15 mouse cellular contexts compared by ENCODE assay signal in the genomic region with DNA sequence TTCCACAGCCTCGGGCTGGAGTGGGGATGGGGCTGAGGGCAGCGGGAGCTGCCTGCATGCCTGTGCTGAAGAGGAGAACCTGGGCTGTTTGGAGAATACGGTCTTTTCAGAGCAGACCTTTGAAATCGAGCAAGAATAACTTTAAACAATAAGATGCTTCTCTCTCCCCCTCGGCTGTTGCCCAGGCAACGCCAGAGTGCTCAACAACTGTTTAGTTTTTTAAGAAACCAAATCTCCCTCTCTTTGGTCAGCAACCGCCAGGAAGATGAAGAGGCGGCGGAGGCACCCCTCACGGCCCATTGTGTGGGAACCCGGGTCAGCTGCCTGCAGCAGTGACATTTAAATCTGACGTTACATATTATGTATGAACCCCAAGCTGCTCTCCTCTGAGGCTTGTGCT. TPM values are rescaled to one million over a fixed set of nuclear protein-coding genes. Genes with fewer than 3 reads are reported as not detected.
DNase-seq lines count a peak whose midpoint lies in the region; ATAC-seq and TF ChIP-seq lines count a peak whose summit lies in the region.
"Had no signal": no experiment of that assay in that cellular context is flagged by ENCODE, and none has a peak within 500 bp of the region (broad histone marks: within the 10 kb centered on the region; RNA-seq: fewer than 3 reads in every experiment).

No protein-coding gene starts in this region.

- no peak for ATAC-seq in hindbrain, embryonic 11.5 days (ENCODE audit: low FRiP score)
- no peak for ATAC-seq in hindbrain, embryonic 15.5 days (ENCODE audit: low FRiP score, low read depth)
- 0 out of 2 replicates have a peak, but pooled peaks have one; percentile 39 for ATAC-seq in midbrain, embryonic 16.5 days

- peaks cover 58% of the 10 kb centered on the region for H3K4me1 ChIP-seq in hindbrain, embryonic 10.5 days (replicated peaks)
- peaks cover 13% of the 10 kb centered on the region for H3K4me1 ChIP-seq in hindbrain, embryonic 11.5 days (replicated peaks; ENCODE audit: control insufficient read depth, insufficient read depth, low read length)
- peaks cover 42% of the 10 kb centered on the region for H3K4me1 ChIP-seq in hindbrain, embryonic 15.5 days (replicated peaks)
- H3K4me1 ChIP-seq in midbrain, embryonic 16.5 days (ENCODE audit: control insufficient read depth, insufficient read depth, low read length) = peaks cover 41% of the 10 kb centered on the region
- peaks cover 4% of the 10 kb centered on the region; the same call in 1 of the 2 replicates for H3K4me1 ChIP-seq in thymus, adult 2 months (replicated peaks; ENCODE audit: control insufficient read depth, insufficient read depth, low read length)
- H3K4me1 ChIP-seq: liver, embryonic 15.5 days had no signal

- WGBS in hindbrain, embryonic 10.5 days = 9% methylated on average over 12 of the region's 12 CpGs
- 7% methylated on average over 12 of the region's 12 CpGs for WGBS in hindbrain, embryonic 11.5 days
- 4% methylated on average over 12 of the region's 12 CpGs for WGBS in hindbrain, embryonic 15.5 days
- 3% methylated on average over 12 of the region's 12 CpGs for WGBS in midbrain, embryonic 16.5 days
- WGBS in thymus, adult 2 months = 41% methylated on average over 12 of the region's 12 CpGs

- H3K36me3 ChIP-seq in hindbrain, embryonic 10.5 days = no peaks in the 10 kb centered on the region
- H3K36me3 ChIP-seq in hindbrain, embryonic 11.5 days (ENCODE audit: control insufficient read depth, insufficient read depth, low read length) = no peaks in the 10 kb centered on the region
- H3K36me3 ChIP-seq in hindbrain, embryonic 15.5 days = no peaks in the 10 kb centered on the region
- H3K36me3 ChIP-seq in midbrain, embryonic 16.5 days (ENCODE audit: control insufficient read depth, insufficient read depth, low read length) = no peaks in the 10 kb centered on the region
- no peaks in the 10 kb centered on the region for H3K36me3 ChIP-seq in thymus, adult 2 months (ENCODE audit: control insufficient read depth, insufficient read depth, low read length)
- H3K36me3 ChIP-seq: liver, embryonic 15.5 days had no signal

- no peak for TF ChIP-seq POLR2A in brain, embryonic 14.5 days (IDR thresholded peaks at IDR 0.05; ENCODE audit: borderline replicate concordance, extremely low read depth, insufficient read depth, insufficient read length, poor library complexity, severe bottlenecking)
- no peak for TF ChIP-seq POLR2A in thymus, adult 2 months (IDR thresholded peaks at IDR 0.05; ENCODE audit: control insufficient read depth, extremely low read depth, insufficient read depth, low read length, poor library complexity)

- peaks cover 68% of the 10 kb centered on the region for H3K27me3 ChIP-seq in hindbrain, embryonic 10.5 days (ENCODE audit: insufficient read depth, poor library complexity, severe bottlenecking)
- H3K27me3 ChIP-seq in hindbrain, embryonic 11.5 days (ENCODE audit: control insufficient read depth, insufficient read depth, low read length) = peaks cover 3% of the 10 kb centered on the region; the same call in 1 of the 2 replicates
- H3K27me3 ChIP-seq in hindbrain, embryonic 15.5 days = no peaks in the 10 kb centered on the region; the same call in 1 of the 2 replicates
- no peaks in the 10 kb centered on the region; the same call in 1 of the 2 replicates for H3K27me3 ChIP-seq in midbrain, embryonic 16.5 days (ENCODE audit: control insufficient read depth, insufficient read depth, low read depth, low read length)
- no peaks in the 10 kb centered on the region for H3K27me3 ChIP-seq in thymus, adult 2 months (ENCODE audit: control insufficient read depth, insufficient read depth, low read length)

- peak; percentile 40 for DNase-seq in hindbrain, embryonic 10.5 days (ENCODE audit: low spot score)
- no peak for DNase-seq in hindbrain, embryonic 11.5 days (ENCODE audit: low spot score)
- peak; percentile 52 for DNase-seq in brain, embryonic 14.5 days (ENCODE audit: low read depth)
- no peak for DNase-seq in thymus, adult 2 months
- DNase-seq in cerebellum, adult 18-20 months = no peak
- DNase-seq in spleen, postnatal 4 days (ENCODE audit: low spot score in 2 of 2) = no peak
- DNase-seq: adrenal gland, postnatal 14 days; cerebellum, postnatal 36 days; layer of hippocampus, postnatal 36 days; lung, postnatal 36 days; thymus, postnatal 36 days had no signal

- peak overlapping the region; percentile 75 for H3K27ac ChIP-seq in hindbrain, embryonic 10.5 days
- no peak overlapping the region for H3K27ac ChIP-seq in hindbrain, embryonic 11.5 days (ENCODE audit: low read depth, low read length)
- no peak overlapping the region for H3K27ac ChIP-seq in hindbrain, embryonic 15.5 days (replicated peaks)
- peak overlapping the region; percentile 80 for H3K27ac ChIP-seq in midbrain, embryonic 16.5 days (ENCODE audit: low read length)
- no peak overlapping the region for H3K27ac ChIP-seq in thymus, adult 2 months (ENCODE audit: control insufficient read depth, insufficient read depth, low read length)
- H3K27ac ChIP-seq: kidney, postnatal 0 days; liver, embryonic 15.5 days had no signal

- peak overlapping the region; percentile 11; the same call in 1 of the 2 replicates for H3K4me3 ChIP-seq in hindbrain, embryonic 10.5 days
- H3K4me3 ChIP-seq in hindbrain, embryonic 11.5 days (ENCODE audit: low read depth, low read length) = no peak overlapping the region
- H3K4me3 ChIP-seq in hindbrain, embryonic 15.5 days = no peak overlapping the region
- no peak overlapping the region for H3K4me3 ChIP-seq in midbrain, embryonic 16.5 days (ENCODE audit: low read depth, low read length)
- H3K4me3 ChIP-seq in thymus, adult 2 months (ENCODE audit: control insufficient read depth, insufficient read depth, low read length) = no peak overlapping the region
- H3K4me3 ChIP-seq: liver, embryonic 15.5 days had no signal

- no peak overlapping the region for H3K9ac ChIP-seq in hindbrain, embryonic 11.5 days (ENCODE audit: low read depth, low read length)
- H3K9ac ChIP-seq in hindbrain, embryonic 15.5 days = peak overlapping the region; percentile 2; the same call in 1 of the 2 replicates
- peak overlapping the region; percentile 54; the same call in 1 of the 2 replicates for H3K9ac ChIP-seq in midbrain, embryonic 16.5 days (ENCODE audit: low read depth, low read length)
- H3K9ac ChIP-seq: liver, embryonic 15.5 days had no signal

- TF ChIP-seq CTCF in brain, embryonic 14.5 days (IDR thresholded peaks at IDR 0.05; ENCODE audit: borderline replicate concordance, extremely low read depth, insufficient read depth, insufficient read length) = no peak
- TF ChIP-seq CTCF in thymus, adult 2 months (IDR thresholded peaks at IDR 0.05; ENCODE audit: borderline replicate concordance, control insufficient read depth, extremely low read depth, insufficient read depth, low read length, poor library complexity) = no peak

- H3K4me2 ChIP-seq in hindbrain, embryonic 11.5 days (replicated peaks; ENCODE audit: low read depth, low read length) = no peak overlapping the region
- 0 out of 2 replicates have a peak overlapping the region, but pooled peaks have one; percentile 13 for H3K4me2 ChIP-seq in hindbrain, embryonic 15.5 days
- peak overlapping the region; percentile 35; the same call in 1 of the 2 replicates for H3K4me2 ChIP-seq in midbrain, embryonic 16.5 days (ENCODE audit: low read length)
- H3K4me2 ChIP-seq: liver, embryonic 15.5 days had no signal

- no peaks in the 10 kb centered on the region for H3K9me3 ChIP-seq in hindbrain, embryonic 10.5 days
- H3K9me3 ChIP-seq in hindbrain, embryonic 11.5 days (ENCODE audit: control insufficient read depth, low read length) = no peaks in the 10 kb centered on the region
- H3K9me3 ChIP-seq in hindbrain, embryonic 15.5 days = no peaks in the 10 kb centered on the region
- H3K9me3 ChIP-seq in midbrain, embryonic 16.5 days (replicated peaks; ENCODE audit: control insufficient read depth, low read length, poor library complexity, severe bottlenecking) = no peaks in the 10 kb centered on the region
- H3K9me3 ChIP-seq: liver, embryonic 15.5 days had no signal

RNA-seq across cellular contexts. Expression of a gene that starts 20.9 kb away (rescaled TPM):
- 68.3 and 73.0 TPM in 2 replicates for polyA plus RNA-seq in hindbrain, embryonic 10.5 days (2016; fragmentation: Nextera tagmentation; extraction: Ambion mirVana)
- 45.8 and 51.0 TPM in 2 replicates for polyA plus RNA-seq in hindbrain, embryonic 11.5 days (2014; fragmentation: Nextera tagmentation; extraction: Ambion mirVana)
- polyA plus RNA-seq in brain, embryonic 14.5 days (2012; rRNA removed) = 62.3 and 78.7 TPM in 2 replicates
- 69.2 and 72.5 TPM in 2 replicates for polyA plus RNA-seq in hindbrain, embryonic 15.5 days (2015; fragmentation: Nextera tagmentation; extraction: Ambion mirVana)
- polyA plus RNA-seq in midbrain, embryonic 16.5 days (2015; fragmentation: Nextera tagmentation; extraction: Ambion mirVana) = 68.0 and 71.9 TPM in 2 replicates
- polyA plus RNA-seq in thymus, adult 2 months (2012; rRNA removed) = 78.7 and 82.3 TPM in 2 replicates

RNA-seq across cellular contexts. Expression of a gene that starts 32.1 kb away (rescaled TPM):
- polyA plus RNA-seq in hindbrain, embryonic 10.5 days (2016; fragmentation: Nextera tagmentation; extraction: Ambion mirVana) = 4.4 and 8.7 TPM in 2 replicates
- 4.6 and 5.6 TPM in 2 replicates for polyA plus RNA-seq in hindbrain, embryonic 11.5 days (2014; fragmentation: Nextera tagmentation; extraction: Ambion mirVana)
- 14.7 and 25.7 TPM in 2 replicates for polyA plus RNA-seq in brain, embryonic 14.5 days (2012; rRNA removed)
- polyA plus RNA-seq in hindbrain, embryonic 15.5 days (2015; fragmentation: Nextera tagmentation; extraction: Ambion mirVana) = 16.4 and 16.6 TPM in 2 replicates
- 13.9 and 15.4 TPM in 2 replicates for polyA plus RNA-seq in midbrain, embryonic 16.5 days (2015; fragmentation: Nextera tagmentation; extraction: Ambion mirVana)
- polyA plus RNA-seq in thymus, adult 2 months (2012; rRNA removed) = 1.2 and 1.3 TPM in 2 replicates
- polyA plus RNA-seq: liver, embryonic 15.5 days had no signal

RNA-seq across cellular contexts. Expression of a gene that starts 59.5 kb away (rescaled TPM):
- polyA plus RNA-seq in hindbrain, embryonic 10.5 days (2016; fragmentation: Nextera tagmentation; extraction: Ambion mirVana) = 90.0 and 94.6 TPM in 2 replicates
- polyA plus RNA-seq in hindbrain, embryonic 11.5 days (2014; fragmentation: Nextera tagmentation; extraction: Ambion mirVana) = 76.7 and 78.5 TPM in 2 replicates
- polyA plus RNA-seq in brain, embryonic 14.5 days (2012; rRNA removed) = 114 and 125 TPM in 2 replicates
- polyA plus RNA-seq in hindbrain, embryonic 15.5 days (2015; fragmentation: Nextera tagmentation; extraction: Ambion mirVana) = 94.3 and 101 TPM in 2 replicates
- polyA plus RNA-seq in midbrain, embryonic 16.5 days (2015; fragmentation: Nextera tagmentation; extraction: Ambion mirVana) = 108 and 112 TPM in 2 replicates
- 95.0 and 106 TPM in 2 replicates for polyA plus RNA-seq in thymus, adult 2 months (2012; rRNA removed)

Comparison
In these comparisons a context has a peak if more than half of its experiments do, and no peak if none do; other contexts are left out.
1. DNase-seq: peak in hindbrain, embryonic 10.5 days (single experiment) and brain, embryonic 14.5 days (single experiment); none in hindbrain, embryonic 11.5 days (single experiment), thymus, adult 2 months (single experiment), cerebellum, adult 18-20 months (0 of 2) and spleen, postnatal 4 days (0 of 2).
2. H3K27ac ChIP-seq: peak in hindbrain, embryonic 10.5 days (single experiment) and midbrain, embryonic 16.5 days (single experiment); none in hindbrain, embryonic 11.5 days (single experiment), hindbrain, embryonic 15.5 days (single experiment) and thymus, adult 2 months (single experiment).